Mouse (Mus musculus) intestine, embryonic 15.5 days (tissue): Measurements from ENCODE around the gene Fstl3. TPM values are rescaled to one million over a fixed set of nuclear protein-coding genes. Genes with fewer than 3 reads are reported as not detected.
"Not testable (repeated sequence)": the region's sequence is repeated elsewhere in the genome, so short reads cannot be mapped to it uniquely, and the experiment has no call there.

Experiments
- ATAC-seq: fragments of 200-750 bp; cut with Nextera tagmentation; 2 replicates; pipeline ENCODE4 v1.8.0; 2017; ENCODE audit warnings: moderate TSS enrichment, moderate library complexity
- H3K27ac ChIP-seq: fragments of 300-500 bp; sonication (generic); 2 replicates; pipeline ENCODE4 v1.5.1; 2015; ENCODE audit warnings: mild to moderate bottlenecking, inconsistent platforms
- H3K27me3 ChIP-seq: fragments of 300-500 bp; sonication (generic); replicated peaks from 2 replicates; pipeline ENCODE4 v1.6.1; 2015; ENCODE audit warnings: inconsistent platforms
- H3K36me3 ChIP-seq: fragments of 300-500 bp; sonication (generic); 2 replicates; pipeline ENCODE4 v1.6.1; 2015; ENCODE audit warnings: inconsistent platforms
- H3K4me1 ChIP-seq: fragments of 300-500 bp; sonication (generic); replicated peaks from 2 replicates; pipeline ENCODE4 v1.6.1; 2015; ENCODE audit warnings: inconsistent platforms
- H3K4me2 ChIP-seq: fragments of 300-500 bp; sonication (generic); replicated peaks from 2 replicates; pipeline ENCODE4 v1.6.1; 2015; ENCODE audit warnings: mild to moderate bottlenecking, inconsistent platforms
- H3K4me3 ChIP-seq: fragments of 300-500 bp; sonication (generic); replicated peaks from 2 replicates; pipeline ENCODE4 v1.5.1; 2015; ENCODE audit warnings: inconsistent platforms
- H3K9ac ChIP-seq: fragments of 300-500 bp; sonication (generic); 2 replicates; pipeline ENCODE4 v1.6.1; 2015; ENCODE audit warnings: inconsistent platforms
- H3K9me3 ChIP-seq: fragments of 300-500 bp; sonication (generic); 2 replicates; pipeline ENCODE4 v1.6.1; 2016; ENCODE audit warnings: inconsistent platforms
- WGBS: fragments of 180-500 bp; shearing (Covaris S2); methylation state at CpG from one replicate; pipeline ENCODE4 v1.1.7; 2015; 5-methylcytosine and 5-hydroxymethylcytosine counted together
- polyA plus RNA-seq: library from polyadenylated mRNA; unstranded; fragments of >200 nt; fragmentation: Nextera tagmentation; extraction: Ambion mirVana; gene quantifications from 2 replicates; pipeline ENCODE4 v1.2.1, GENCODE M21; 2015

The Fstl3 gene
- polyA plus RNA-seq, 1 experiment from 2014 or later, result 14.0 TPM

- Histone ChIP-seq H3K36me3 (peaks cover 33% of the 10 kb centered on the region), H3K9ac (no peak overlapping the region), H3K4me2 (peak overlapping the region; percentile 56), H3K27ac (no peak overlapping the region), H3K9me3 (peaks cover 7% of the 10 kb centered on the region), H3K4me3 (peak overlapping the region; percentile 52), H3K4me1 (peaks cover 12% of the 10 kb centered on the region; the same call in 1 of the 2 replicates), H3K27me3 (no peaks in the 10 kb centered on the region)
- 91% methylated on average over 3 of the region's 3 CpGs for WGBS
- peak; percentile 20; the same call in 1 of the 2 replicates for ATAC-seq
Measured at GRCm38 (mm10) chr10:79745411-79745810, 31.7 kb upstream of the Fstl3 start.

- Histone ChIP-seq H3K36me3 (peaks cover 26% of the 10 kb centered on the region), H3K4me1 (peaks cover 12% of the 10 kb centered on the region; the same call in 1 of the 2 replicates), H3K4me2 (peak within 1 kb of the TSS; percentile 57), H3K9me3 (peaks cover 3% of the 10 kb centered on the region), H3K9ac (peak within 1 kb of the TSS; percentile 53), H3K27me3 (no peaks in the 10 kb centered on the region), H3K27ac (no peak within 1 kb of the TSS), H3K4me3 (peak within 1 kb of the TSS; percentile 52)
- 2% methylated on average over 38 of the region's 38 CpGs for WGBS
- peak; percentile 98 for ATAC-seq
Measured at GRCm38 (mm10) chr10:79745898-79746773, 30.9 kb upstream of the Fstl3 start, which contains the start of gene Polrmt. Gene Polrmt (minus strand): TSS chr10:79746581.

- Histone ChIP-seq H3K36me3 (peaks cover 19% of the 10 kb centered on the region), H3K9ac (peak overlapping the region; percentile 39; the same call in 1 of the 2 replicates), H3K27me3 (no peaks in the 10 kb centered on the region), H3K4me2 (peak overlapping the region; percentile 57), H3K4me1 (peaks cover 12% of the 10 kb centered on the region; the same call in 1 of the 2 replicates), H3K4me3 (no peak overlapping the region; the same call in 1 of the 2 replicates), H3K9me3 (no peaks in the 10 kb centered on the region), H3K27ac (no peak overlapping the region)
- ATAC-seq, result peak; percentile 72
- WGBS, result 20% methylated on average over 6 of the region's 6 CpGs
Measured at GRCm38 (mm10) chr10:79746774-79747151, 30.3 kb upstream of the Fstl3 start.

GRCm38 (mm10) chr10:79748496-79748895 is 28.6 kb upstream of the Fstl3 start:
- Histone ChIP-seq H3K4me1 (peaks cover 12% of the 10 kb centered on the region; the same call in 1 of the 2 replicates), H3K4me2 (no peak overlapping the region), H3K27me3 (no peaks in the 10 kb centered on the region), H3K4me3 (no peak overlapping the region), H3K27ac (no peak overlapping the region), H3K9me3 (no peaks in the 10 kb centered on the region), H3K36me3 (peaks cover 4% of the 10 kb centered on the region; the same call in 1 of the 2 replicates), H3K9ac (no peak overlapping the region)
- WGBS, result 85% methylated on average over 6 of the region's 6 CpGs
- ATAC-seq, result no peak

GRCm38 (mm10) chr10:79754856-79755516 is 22.1 kb upstream of the Fstl3 start, which contains the start of gene Fgf22:
Gene Fgf22 (plus strand): TSS chr10:79755076.
- peak; percentile 86 for ATAC-seq
- Histone ChIP-seq H3K27ac (no peak within 1 kb of the TSS), H3K4me1 (peaks cover 9% of the 10 kb centered on the region), H3K9ac (peak within 1 kb of the TSS; percentile 43), H3K27me3 (no peaks in the 10 kb centered on the region), H3K36me3 (peaks cover 21% of the 10 kb centered on the region), H3K4me2 (peak within 1 kb of the TSS; percentile 65), H3K9me3 (no peaks in the 10 kb centered on the region), H3K4me3 (peak within 1 kb of the TSS; percentile 29)
- WGBS, result 1% methylated on average over 36 of the region's 36 CpGs

- ATAC-seq, result no peak
- 80% methylated on average over 3 of the region's 3 CpGs for WGBS
Measured at GRCm38 (mm10) chr10:79755854-79756253, 21.2 kb upstream of the Fstl3 start.

GRCm38 (mm10) chr10:79756660-79757059 is 20.4 kb upstream of the Fstl3 start:
- Histone ChIP-seq H3K36me3 (peaks cover 38% of the 10 kb centered on the region), H3K9me3 (no peaks in the 10 kb centered on the region), H3K9ac (no peak overlapping the region), H3K27ac (no peak overlapping the region), H3K27me3 (no peaks in the 10 kb centered on the region), H3K4me1 (peaks cover 9% of the 10 kb centered on the region), H3K4me2 (no peak overlapping the region), H3K4me3 (no peak overlapping the region)
- 89% methylated on average over 24 of the region's 24 CpGs for WGBS
- no peak for ATAC-seq

More at GRCm38 (mm10) chr10:79755854-79756253, 21.2 kb upstream of the Fstl3 start:
- Histone ChIP-seq H3K4me1 (peaks cover 9% of the 10 kb centered on the region), H3K4me2 (no peak overlapping the region), H3K9me3 (no peaks in the 10 kb centered on the region), H3K27me3 (no peaks in the 10 kb centered on the region), H3K27ac (no peak overlapping the region), H3K9ac (no peak overlapping the region), H3K4me3 (no peak overlapping the region), H3K36me3 (peaks cover 30% of the 10 kb centered on the region)

GRCm38 (mm10) chr10:79759675-79760074 is 17.4 kb upstream of the Fstl3 start:
- not testable (repeated sequence) for H3K4me3 ChIP-seq, H3K27me3 ChIP-seq, H3K4me2 ChIP-seq, H3K9me3 ChIP-seq, ATAC-seq, H3K27ac ChIP-seq, H3K9ac ChIP-seq
- WGBS, result 100% methylated on average over 1 of the region's 1 CpGs
- Histone ChIP-seq H3K36me3 (peaks cover 44% of the 10 kb centered on the region), H3K4me1 (peaks cover 19% of the 10 kb centered on the region)

GRCm38 (mm10) chr10:79760603-79761143 is 16.4 kb upstream of the Fstl3 start:
- Histone ChIP-seq H3K27me3 (no peaks in the 10 kb centered on the region), H3K27ac (no peak overlapping the region), H3K4me3 (no peak overlapping the region), H3K36me3 (peaks cover 44% of the 10 kb centered on the region), H3K9ac (no peak overlapping the region), H3K9me3 (no peaks in the 10 kb centered on the region), H3K4me2 (no peak overlapping the region), H3K4me1 (peaks cover 21% of the 10 kb centered on the region)
- ATAC-seq, result no peak
- WGBS, result 92% methylated on average over 11 of the region's 11 CpGs

- no peak overlapping the region for H3K27ac ChIP-seq
- peaks cover 40% of the 10 kb centered on the region for H3K36me3 ChIP-seq
- no peaks in the 10 kb centered on the region for H3K27me3 ChIP-seq
- H3K9ac ChIP-seq, result no peak overlapping the region
- ATAC-seq, result no peak
- no peak overlapping the region for H3K4me3 ChIP-seq
- H3K4me2 ChIP-seq, result no peak overlapping the region
- H3K4me1 ChIP-seq, result peaks cover 33% of the 10 kb centered on the region
- no peaks in the 10 kb centered on the region for H3K9me3 ChIP-seq
- 86% methylated on average over 3 of the region's 3 CpGs for WGBS
Measured at GRCm38 (mm10) chr10:79762875-79763274, 14.2 kb upstream of the Fstl3 start.

GRCm38 (mm10) chr10:79764234-79764633 is 12.8 kb upstream of the Fstl3 start:
- no peak overlapping the region for H3K4me3 ChIP-seq
- no peaks in the 10 kb centered on the region for H3K27me3 ChIP-seq
- no peak for ATAC-seq
- H3K27ac ChIP-seq, result no peak overlapping the region
- no peak overlapping the region for H3K9ac ChIP-seq
- H3K36me3 ChIP-seq, result peaks cover 26% of the 10 kb centered on the region
- 75% methylated on average over 7 of the region's 7 CpGs for WGBS
- no peaks in the 10 kb centered on the region for H3K9me3 ChIP-seq
- H3K4me1 ChIP-seq, result peaks cover 40% of the 10 kb centered on the region
- no peak overlapping the region for H3K4me2 ChIP-seq

GRCm38 (mm10) chr10:79765228-79765745 is 11.8 kb upstream of the Fstl3 start:
- peaks cover 20% of the 10 kb centered on the region for H3K36me3 ChIP-seq
- peaks cover 40% of the 10 kb centered on the region for H3K4me1 ChIP-seq
- no peaks in the 10 kb centered on the region for H3K27me3 ChIP-seq
- 60% methylated on average over 2 of the region's 2 CpGs for WGBS
- ATAC-seq, result no peak
- no peaks in the 10 kb centered on the region for H3K9me3 ChIP-seq
- peak overlapping the region; percentile 93 for H3K4me3 ChIP-seq
- H3K4me2 ChIP-seq, result peak overlapping the region; percentile 81
- no peak overlapping the region for H3K27ac ChIP-seq
- H3K9ac ChIP-seq, result peak overlapping the region; percentile 94; the same call in 1 of the 2 replicates
